ENCODE assay signal across 9 mouse cellular contexts in genomic region chr9:30633741-30634470, GRCm38 (mm10).
DNase-seq lines count a peak whose midpoint lies in the region; ATAC-seq lines count a peak whose summit lies in the region.
"Had no signal": no experiment of that assay in that cellular context is flagged by ENCODE, and none has a peak within 500 bp of the region (broad histone marks: within the 10 kb centered on the region; RNA-seq: fewer than 3 reads in every experiment).

No protein-coding gene starts in this region.

- WGBS in hindbrain, embryonic 13.5 days, result 43% methylated on average over 10 of the region's 10 CpGs
- WGBS in hindbrain, embryonic 11.5 days, result 48% methylated on average over 10 of the region's 10 CpGs
- 58% methylated on average over 10 of the region's 10 CpGs for WGBS in forebrain, embryonic 10.5 days
- WGBS in heart, embryonic 15.5 days, result 48% methylated on average over 10 of the region's 10 CpGs
- WGBS in midbrain, embryonic 15.5 days, result 32% methylated on average over 10 of the region's 10 CpGs

- no peak overlapping the region for H3K4me2 ChIP-seq in hindbrain, embryonic 13.5 days
- no peak overlapping the region for H3K4me2 ChIP-seq in hindbrain, embryonic 11.5 days (replicated peaks; ENCODE audit: low read depth, low read length)
- H3K4me2 ChIP-seq in heart, embryonic 15.5 days, result no peak overlapping the region
- H3K4me2 ChIP-seq in midbrain, embryonic 15.5 days, result no peak overlapping the region
- H3K4me2 ChIP-seq: lung, embryonic 15.5 days had no signal

- no peak overlapping the region for H3K9ac ChIP-seq in hindbrain, embryonic 13.5 days
- H3K9ac ChIP-seq in hindbrain, embryonic 11.5 days (ENCODE audit: low read depth, low read length), result no peak overlapping the region
- H3K9ac ChIP-seq in heart, embryonic 15.5 days, result no peak overlapping the region
- H3K9ac ChIP-seq in midbrain, embryonic 15.5 days, result no peak overlapping the region
- H3K9ac ChIP-seq: lung, embryonic 15.5 days had no signal

- H3K27ac ChIP-seq in hindbrain, embryonic 13.5 days, result no peak overlapping the region
- no peak overlapping the region for H3K27ac ChIP-seq in hindbrain, embryonic 11.5 days (ENCODE audit: low read depth, low read length)
- H3K27ac ChIP-seq in forebrain, embryonic 10.5 days, result 0 out of 2 replicates have a peak overlapping the region, but pooled peaks have one; percentile 44
- H3K27ac ChIP-seq in heart, embryonic 15.5 days, result peak overlapping the region; percentile 33; the same call in 1 of the 2 replicates
- peak overlapping the region; percentile 43; the same call in 1 of the 2 replicates for H3K27ac ChIP-seq in midbrain, embryonic 15.5 days

- no peak overlapping the region for H3K4me3 ChIP-seq in hindbrain, embryonic 13.5 days
- H3K4me3 ChIP-seq in hindbrain, embryonic 11.5 days (ENCODE audit: low read depth, low read length), result no peak overlapping the region
- H3K4me3 ChIP-seq in forebrain, embryonic 10.5 days, result no peak overlapping the region
- no peak overlapping the region for H3K4me3 ChIP-seq in heart, embryonic 15.5 days
- H3K4me3 ChIP-seq in midbrain, embryonic 15.5 days, result no peak overlapping the region
- H3K4me3 ChIP-seq: lung, embryonic 15.5 days had no signal

- ATAC-seq in hindbrain, embryonic 13.5 days (ENCODE audit: low FRiP score), result 0 out of 2 replicates have a peak, but pooled peaks have one; percentile 24
- ATAC-seq in hindbrain, embryonic 11.5 days (ENCODE audit: low FRiP score), result no peak
- no peak for ATAC-seq in heart, embryonic 15.5 days (replicated peaks; ENCODE audit: insufficient number of reproducible peaks, insufficient read depth, low FRiP score, low read depth)
- peak; percentile 21; the same call in 1 of the 2 replicates for ATAC-seq in midbrain, embryonic 15.5 days (replicated peaks)

- H3K4me1 ChIP-seq in hindbrain, embryonic 13.5 days (replicated peaks), result peaks cover 22% of the 10 kb centered on the region
- no peaks in the 10 kb centered on the region for H3K4me1 ChIP-seq in hindbrain, embryonic 11.5 days (replicated peaks; ENCODE audit: control insufficient read depth, insufficient read depth, low read length)
- peaks cover 25% of the 10 kb centered on the region for H3K4me1 ChIP-seq in forebrain, embryonic 10.5 days
- peaks cover 6% of the 10 kb centered on the region for H3K4me1 ChIP-seq in heart, embryonic 15.5 days (replicated peaks)
- peaks cover 24% of the 10 kb centered on the region; the same call in 1 of the 2 replicates for H3K4me1 ChIP-seq in midbrain, embryonic 15.5 days

- no peaks in the 10 kb centered on the region for H3K27me3 ChIP-seq in hindbrain, embryonic 13.5 days
- no peaks in the 10 kb centered on the region for H3K27me3 ChIP-seq in hindbrain, embryonic 11.5 days (ENCODE audit: control insufficient read depth, insufficient read depth, low read length)
- H3K27me3 ChIP-seq in forebrain, embryonic 10.5 days (ENCODE audit: poor library complexity, severe bottlenecking), result no peaks in the 10 kb centered on the region
- no peaks in the 10 kb centered on the region for H3K27me3 ChIP-seq in heart, embryonic 15.5 days
- H3K27me3 ChIP-seq in midbrain, embryonic 15.5 days (replicated peaks), result no peaks in the 10 kb centered on the region
- H3K27me3 ChIP-seq: lung, embryonic 15.5 days had no signal

- H3K9me3 ChIP-seq in hindbrain, embryonic 13.5 days, result no peaks in the 10 kb centered on the region
- H3K9me3 ChIP-seq in hindbrain, embryonic 11.5 days (ENCODE audit: control insufficient read depth, low read length), result no peaks in the 10 kb centered on the region
- no peaks in the 10 kb centered on the region for H3K9me3 ChIP-seq in forebrain, embryonic 10.5 days
- no peaks in the 10 kb centered on the region for H3K9me3 ChIP-seq in heart, embryonic 15.5 days (replicated peaks)
- no peaks in the 10 kb centered on the region for H3K9me3 ChIP-seq in midbrain, embryonic 15.5 days
- H3K9me3 ChIP-seq: lung, embryonic 15.5 days had no signal

- no peak for DNase-seq in hindbrain, embryonic 11.5 days (ENCODE audit: low spot score)
- no peak for DNase-seq in forebrain, embryonic 10.5 days (ENCODE audit: extremely low spot score, low spot score)
- no peak for DNase-seq in embryo, embryonic 11 days
- no peak for DNase-seq in urinary bladder, postnatal 14 days (ENCODE audit: low spot score)
- DNase-seq in left cerebral cortex, adult 11 months (ENCODE audit: low spot score), result no peak

- H3K36me3 ChIP-seq in hindbrain, embryonic 13.5 days, result no peaks in the 10 kb centered on the region
- no peaks in the 10 kb centered on the region for H3K36me3 ChIP-seq in hindbrain, embryonic 11.5 days (ENCODE audit: control insufficient read depth, insufficient read depth, low read length)
- H3K36me3 ChIP-seq in forebrain, embryonic 10.5 days (replicated peaks), result no peaks in the 10 kb centered on the region
- no peaks in the 10 kb centered on the region for H3K36me3 ChIP-seq in heart, embryonic 15.5 days
- H3K36me3 ChIP-seq in midbrain, embryonic 15.5 days (replicated peaks), result no peaks in the 10 kb centered on the region
- H3K36me3 ChIP-seq: lung, embryonic 15.5 days had no signal

Comparison
In these comparisons a context has a peak if more than half of its experiments do, and no peak if none do; other contexts are left out.
1. ATAC-seq: peak in hindbrain, embryonic 13.5 days (single experiment) and midbrain, embryonic 15.5 days (single experiment); none in hindbrain, embryonic 11.5 days (single experiment) and heart, embryonic 15.5 days (single experiment).
2. H3K27ac ChIP-seq: peak in forebrain, embryonic 10.5 days (single experiment), heart, embryonic 15.5 days (single experiment) and midbrain, embryonic 15.5 days (single experiment); none in hindbrain, embryonic 13.5 days (single experiment) and hindbrain, embryonic 11.5 days (single experiment).